Mouse (Mus musculus) CH12.LX (cell line): ENCODE results near the gene Strn.

Source experiments
- CTCF ChIP-seq, 2 experiments: IDR thresholded peaks in 1 of 2; conservative IDR thresholded peaks in 1 of 2; 2 replicates each; pipeline ENCODE4 v1.5.1; 2011 to 2012; ENCODE audit warnings: low read depth in 2 of 2, low read length in 2 of 2, improper control_type of control experiment in 1 of 2, inconsistent platforms in 1 of 2, mild to moderate bottlenecking in 1 of 2, moderate library complexity in 1 of 2
- E2F4 ChIP-seq: IDR thresholded peaks from 2 replicates; pipeline ENCODE4 v1.6.1; 2011; ENCODE audit warnings: low read depth, low read length, improper control_type of control experiment; ENCODE audit not compliant: insufficient replicate concordance
- EP300 ChIP-seq: IDR thresholded peaks from 2 replicates; pipeline ENCODE4 v1.6.1; 2011; ENCODE audit warnings: low read length, improper control_type of control experiment
- KAT2A ChIP-seq: IDR thresholded peaks from 2 replicates; pipeline ENCODE4 v1.6.1; 2012; ENCODE audit warnings: low read length, improper control_type of control experiment, inconsistent platforms; ENCODE audit not compliant: insufficient replicate concordance
- MAX ChIP-seq: IDR thresholded peaks from 2 replicates; pipeline ENCODE4 v1.6.1; 2011; ENCODE audit warnings: low read length, improper control_type of control experiment
- MAZ ChIP-seq: IDR thresholded peaks from 2 replicates; pipeline ENCODE4 v1.6.1; 2012; ENCODE audit warnings: low read depth, mild to moderate bottlenecking, inconsistent platforms, low read length, improper control_type of control experiment, moderate library complexity
- MEF2A ChIP-seq: IDR thresholded peaks from 2 replicates; pipeline ENCODE4 v1.6.1; 2014; ENCODE audit warnings: low read depth, mild to moderate bottlenecking, inconsistent platforms, low read length, improper control_type of control experiment, borderline replicate concordance
- POLR2A ChIP-seq: IDR thresholded peaks from 2 replicates; pipeline ENCODE4 v1.6.1; 2011; ENCODE audit warnings: low read depth, mild to moderate bottlenecking, improper control_type of control experiment, low read length
- SIN3A ChIP-seq: IDR thresholded peaks from 2 replicates; pipeline ENCODE4 v1.6.1; 2012; ENCODE audit warnings: low read length, improper control_type of control experiment, inconsistent platforms
- ZKSCAN1 ChIP-seq: IDR thresholded peaks from 2 replicates; pipeline ENCODE4 v1.6.1; 2012; ENCODE audit warnings: low read depth, inconsistent platforms, low read length, improper control_type of control experiment, borderline replicate concordance
- ZNF384 ChIP-seq: IDR thresholded peaks from 2 replicates; pipeline ENCODE4 v1.6.1; 2012; ENCODE audit warnings: low read depth, low read length, improper control_type of control experiment, inconsistent platforms

DNA sequence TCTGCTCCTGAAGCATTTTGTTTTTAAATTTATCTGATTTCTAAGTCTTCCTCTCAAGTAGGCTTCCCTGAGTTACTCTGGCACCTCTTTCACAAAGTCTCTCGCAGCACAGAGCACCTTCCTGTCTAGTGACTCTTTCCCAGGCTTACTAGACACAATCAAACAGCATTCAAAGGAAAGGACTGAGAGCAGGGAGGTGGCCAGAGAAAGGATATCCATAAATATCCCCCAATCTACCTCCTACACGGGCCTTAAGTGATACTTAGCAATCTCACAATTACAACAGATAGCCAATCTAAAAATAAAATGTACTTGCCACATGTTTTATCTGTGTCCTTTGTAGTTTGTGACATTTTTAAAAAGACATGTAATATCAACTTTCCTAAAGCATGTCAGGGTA, 31.9 kb upstream of the Strn start:
- no peak for TF ChIP-seq EP300
- TF ChIP-seq CTCF (conservative IDR thresholded peaks at IDR 0.05 in 1 of 2, IDR thresholded peaks at IDR 0.05 in 1 of 2; ENCODE audit: low read depth in 2 of 2, low read length in 2 of 2): no peak
- no peak for TF ChIP-seq POLR2A
- no peak for TF ChIP-seq E2F4
- no peak for TF ChIP-seq MAZ
- no peak for TF ChIP-seq SIN3A
- TF ChIP-seq KAT2A: no peak
- no peak for TF ChIP-seq MEF2A
- TF ChIP-seq ZNF384: no peak
- TF ChIP-seq MAX: no peak
- no peak for TF ChIP-seq ZKSCAN1
